Comparison of ENCODE assay signal across 8 mouse cellular contexts in the genomic region with DNA sequence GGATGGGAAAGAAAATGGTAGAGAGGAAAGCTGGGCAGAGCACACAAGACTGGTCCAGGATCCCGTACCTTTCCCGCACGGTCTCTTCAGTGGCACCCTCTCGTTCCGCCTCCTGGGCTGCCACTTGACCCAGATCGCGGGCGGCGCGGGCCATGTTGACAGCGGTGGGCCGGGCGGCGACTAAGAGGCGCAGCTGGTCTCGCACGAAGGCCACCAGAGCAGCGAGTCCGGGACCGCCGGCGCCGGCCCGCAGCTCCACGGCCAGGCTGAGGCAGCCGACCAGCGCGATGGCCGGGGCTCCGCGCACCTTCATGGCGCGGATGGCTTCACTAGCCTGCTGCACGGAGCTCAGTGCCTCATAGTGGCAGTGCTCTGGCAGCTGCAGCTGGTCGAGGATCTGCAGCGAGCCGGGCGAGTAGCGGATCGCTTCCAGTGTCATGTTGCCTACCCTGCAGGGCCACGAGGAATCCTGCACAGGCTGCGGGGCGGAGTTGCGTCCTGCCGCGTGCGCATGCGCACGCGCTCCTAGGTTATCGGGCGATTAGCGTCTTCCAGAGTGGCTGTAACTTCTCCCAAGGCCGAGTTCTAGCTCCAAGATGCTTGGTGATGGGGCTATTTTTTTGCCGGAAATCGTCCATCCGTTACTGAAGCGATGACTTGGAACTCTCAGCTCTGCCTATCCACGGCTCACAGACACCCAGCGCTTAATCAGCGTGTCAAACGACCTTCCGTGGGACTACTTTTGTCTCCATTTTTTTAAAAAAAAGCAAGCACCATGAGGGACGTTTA. TPM values are rescaled to one million over a fixed set of nuclear protein-coding genes. Genes with fewer than 3 reads are reported as not detected.
DNase-seq lines count a peak whose midpoint lies in the region; ATAC-seq and TF ChIP-seq lines count a peak whose summit lies in the region.

A gene (minus strand): TSS at position 505 of the 789 bp plus-strand sequence.

- H3K4me3 ChIP-seq in embryonic facial prominence, embryonic 12.5 days, result peak within 1 kb of the TSS; percentile 79
- peak within 1 kb of the TSS; percentile 78 for H3K4me3 ChIP-seq in limb, embryonic 14.5 days (replicated peaks; ENCODE audit: low read length)
- peak within 1 kb of the TSS; percentile 59 for H3K4me3 ChIP-seq in midbrain, embryonic 16.5 days (ENCODE audit: low read depth, low read length)

- H3K27ac ChIP-seq in embryonic facial prominence, embryonic 12.5 days, result peak within 1 kb of the TSS; percentile 95
- peak within 1 kb of the TSS; percentile 90 for H3K27ac ChIP-seq in limb, embryonic 14.5 days (replicated peaks; ENCODE audit: low read depth, low read length)
- H3K27ac ChIP-seq in midbrain, embryonic 16.5 days (ENCODE audit: low read length), result peak within 1 kb of the TSS; percentile 91

- no peaks in the 10 kb centered on the region for H3K27me3 ChIP-seq in embryonic facial prominence, embryonic 12.5 days
- no peaks in the 10 kb centered on the region for H3K27me3 ChIP-seq in limb, embryonic 14.5 days (ENCODE audit: control insufficient read depth, insufficient read depth, low read length)
- H3K27me3 ChIP-seq in midbrain, embryonic 16.5 days (ENCODE audit: control insufficient read depth, insufficient read depth, low read depth, low read length), result no peaks in the 10 kb centered on the region

- H3K9ac ChIP-seq in embryonic facial prominence, embryonic 12.5 days, result peak within 1 kb of the TSS; percentile 77
- peak within 1 kb of the TSS; percentile 77 for H3K9ac ChIP-seq in limb, embryonic 14.5 days (ENCODE audit: low read depth, low read length, severe bottlenecking)
- H3K9ac ChIP-seq in midbrain, embryonic 16.5 days (ENCODE audit: low read depth, low read length), result peak within 1 kb of the TSS; percentile 86

- under 1% methylated on average over 64 of the region's 64 CpGs for whole genome bisulfite sequencing in embryonic facial prominence, embryonic 12.5 days
- WGBS in limb, embryonic 14.5 days, result 0% methylated on average over 51 of the region's 64 CpGs
- under 1% methylated on average over 55 of the region's 64 CpGs for WGBS in midbrain, embryonic 16.5 days

- TF ChIP-seq POLR2A in limb, embryonic 14.5 days (IDR thresholded peaks at IDR 0.05; ENCODE audit: borderline replicate concordance, extremely low read depth, insufficient read depth, insufficient read length), result no peak

- H3K36me3 ChIP-seq in embryonic facial prominence, embryonic 12.5 days, result peaks cover 71% of the 10 kb centered on the region
- H3K36me3 ChIP-seq in limb, embryonic 14.5 days (ENCODE audit: control insufficient read depth, insufficient read depth, low read length), result peaks cover 73% of the 10 kb centered on the region
- peaks cover 24% of the 10 kb centered on the region for H3K36me3 ChIP-seq in midbrain, embryonic 16.5 days (ENCODE audit: control insufficient read depth, insufficient read depth, low read length)

- peak; percentile 93 for DNase-seq in A20 (ENCODE audit: low read depth, low spot score)
- DNase-seq in adrenal gland, postnatal 36 days, result peak; percentile 86 to 87
- DNase-seq in heart, adult 11 months, result peak; percentile 99
- peak; percentile 80 for DNase-seq in kidney, adult 11 months
- DNase-seq in limb, embryonic 14.5 days (ENCODE audit: low spot score), result peak; percentile 95
- DNase-seq in spleen, postnatal 10 days (ENCODE audit: low spot score in 2 of 2), result peak; percentile 70 to 85

- H3K4me1 ChIP-seq in embryonic facial prominence, embryonic 12.5 days, result peaks cover 9% of the 10 kb centered on the region; the same call in 1 of the 2 replicates
- H3K4me1 ChIP-seq in limb, embryonic 14.5 days (ENCODE audit: control insufficient read depth, insufficient read depth, low read length), result peaks cover 14% of the 10 kb centered on the region
- H3K4me1 ChIP-seq in midbrain, embryonic 16.5 days (ENCODE audit: control insufficient read depth, insufficient read depth, low read length), result peaks cover 16% of the 10 kb centered on the region

- peak within 1 kb of the TSS; percentile 94 for H3K4me2 ChIP-seq in embryonic facial prominence, embryonic 12.5 days (replicated peaks)
- H3K4me2 ChIP-seq in limb, embryonic 14.5 days (replicated peaks; ENCODE audit: low read depth, low read length, severe bottlenecking), result peak within 1 kb of the TSS; percentile 91
- H3K4me2 ChIP-seq in midbrain, embryonic 16.5 days (ENCODE audit: low read length), result peak within 1 kb of the TSS; percentile 66

- ATAC-seq in embryonic facial prominence, embryonic 12.5 days (ENCODE audit: insufficient number of reproducible peaks, insufficient read depth, low FRiP score, low TSS enrichment), result peak; percentile 79
- peak; percentile 90 for ATAC-seq in limb, embryonic 14.5 days (ENCODE audit: low FRiP score, low read depth)
- ATAC-seq in midbrain, embryonic 16.5 days, result peak; percentile 88

- H3K9me3 ChIP-seq in embryonic facial prominence, embryonic 12.5 days, result no peaks in the 10 kb centered on the region
- H3K9me3 ChIP-seq in limb, embryonic 14.5 days (ENCODE audit: control insufficient read depth, low read length), result no peaks in the 10 kb centered on the region
- H3K9me3 ChIP-seq in midbrain, embryonic 16.5 days (replicated peaks; ENCODE audit: control insufficient read depth, low read length, poor library complexity, severe bottlenecking), result no peaks in the 10 kb centered on the region

RNA-seq across cellular contexts. Expression of the gene that starts here (rescaled TPM):
- total RNA-seq in adrenal gland, postnatal 36 days (2021), result 10 to 100 TPM; 29.0 to 45.3 TPM
- polyA plus RNA-seq in embryonic facial prominence, embryonic 12.5 days (2016; fragmentation: Nextera tagmentation; extraction: Ambion mirVana), result 70.2 and 71.2 TPM in 2 replicates
- polyA plus RNA-seq in limb, embryonic 14.5 days (2012; rRNA removed), result 49.3 and 107 TPM in 2 replicates
- polyA plus RNA-seq in limb, embryonic 14.5 days (2014; fragmentation: Nextera tagmentation; extraction: Ambion mirVana), result 58.1 and 60.4 TPM in 2 replicates
- 41.1 and 43.4 TPM in 2 replicates for polyA plus RNA-seq in midbrain, embryonic 16.5 days (2015; fragmentation: Nextera tagmentation; extraction: Ambion mirVana)

Comparison
In these comparisons a context has a peak if more than half of its experiments do, and no peak if none do; other contexts are left out.
1. Peak in every context shown above with its lines: DNase-seq, ATAC-seq, H3K4me3 ChIP-seq and H3K27ac ChIP-seq.